19 mouse cellular contexts compared by ENCODE assay signal in the genomic region with DNA sequence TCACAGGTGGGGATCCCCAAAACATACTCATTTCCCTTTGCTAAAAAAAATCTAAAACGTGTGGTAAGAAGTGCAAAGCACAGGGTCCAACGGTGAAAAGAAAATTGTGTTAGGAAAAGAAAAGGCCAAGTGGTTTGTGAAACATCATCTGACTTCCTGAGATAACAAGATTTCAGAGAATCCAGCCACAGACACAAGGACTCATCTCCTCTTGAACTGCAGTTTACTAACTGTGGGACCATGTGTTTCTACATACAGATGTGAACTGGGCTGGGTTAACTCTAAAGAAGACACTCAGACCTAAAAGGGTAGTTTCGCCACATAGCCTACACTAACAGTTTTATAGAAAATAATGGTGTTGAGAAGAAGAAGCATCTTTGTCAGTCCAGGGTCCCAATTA.
DNase-seq lines count a peak whose midpoint lies in the region; ATAC-seq and TF ChIP-seq lines count a peak whose summit lies in the region.
"Had no signal": no experiment of that assay in that cellular context is flagged by ENCODE, and none has a peak within 500 bp of the region (broad histone marks: within the 10 kb centered on the region; RNA-seq: fewer than 3 reads in every experiment).

No protein-coding gene starts in this region.

- H3K4me3 ChIP-seq in G1E (ENCODE audit: low read depth, low read length): no peak overlapping the region
- H3K4me3 ChIP-seq in hindbrain, embryonic 11.5 days (ENCODE audit: low read depth, low read length): no peak overlapping the region
- H3K4me3 ChIP-seq: embryonic facial prominence, embryonic 13.5 days; forebrain, embryonic 12.5 days; heart, embryonic 12.5 days; hindbrain, embryonic 10.5 days; hindbrain, embryonic 15.5 days had no signal

- ATAC-seq in G1E (ENCODE audit: extremely low read depth, insufficient number of reproducible peaks, low FRiP score, poor library complexity, severe bottlenecking): peak; percentile 93
- ATAC-seq in megakaryocyte progenitor cell, adult 5-6 weeks (replicated peaks; ENCODE audit: poor library complexity): peak; percentile 65
- no peak for ATAC-seq in hindbrain, embryonic 11.5 days (ENCODE audit: low FRiP score)
- ATAC-seq: forebrain, embryonic 16.5 days had no signal

- no peaks in the 10 kb centered on the region for H3K9me3 ChIP-seq in G1E (replicated peaks)
- H3K9me3 ChIP-seq in hindbrain, embryonic 11.5 days (ENCODE audit: control insufficient read depth, low read length): no peaks in the 10 kb centered on the region
- H3K9me3 ChIP-seq: embryonic facial prominence, embryonic 13.5 days; forebrain, embryonic 12.5 days; heart, embryonic 12.5 days; hindbrain, embryonic 10.5 days; hindbrain, embryonic 15.5 days had no signal

- no peak overlapping the region for H3K4me2 ChIP-seq in hindbrain, embryonic 11.5 days (replicated peaks; ENCODE audit: low read depth, low read length)
- H3K4me2 ChIP-seq: embryonic facial prominence, embryonic 13.5 days; forebrain, embryonic 12.5 days; heart, embryonic 12.5 days; hindbrain, embryonic 15.5 days had no signal

- peaks cover 43% of the 10 kb centered on the region for H3K4me1 ChIP-seq in G1E (ENCODE audit: insufficient read depth, low read depth, low read length)
- H3K4me1 ChIP-seq in hindbrain, embryonic 11.5 days (replicated peaks; ENCODE audit: control insufficient read depth, insufficient read depth, low read length): no peaks in the 10 kb centered on the region
- H3K4me1 ChIP-seq: embryonic facial prominence, embryonic 13.5 days; forebrain, embryonic 12.5 days; heart, embryonic 12.5 days; hindbrain, embryonic 10.5 days; hindbrain, embryonic 15.5 days had no signal

- no peak overlapping the region for H3K9ac ChIP-seq in hindbrain, embryonic 11.5 days (ENCODE audit: low read depth, low read length)
- H3K9ac ChIP-seq: embryonic facial prominence, embryonic 13.5 days; forebrain, embryonic 12.5 days; heart, embryonic 12.5 days; hindbrain, embryonic 15.5 days had no signal

- no peak overlapping the region for H3K27ac ChIP-seq in hindbrain, embryonic 11.5 days (ENCODE audit: low read depth, low read length)
- H3K27ac ChIP-seq: embryonic facial prominence, embryonic 13.5 days; forebrain, embryonic 12.5 days; hindbrain, embryonic 10.5 days; hindbrain, embryonic 15.5 days had no signal

- H3K36me3 ChIP-seq in G1E (replicated peaks): peaks cover 59% of the 10 kb centered on the region
- H3K36me3 ChIP-seq in hindbrain, embryonic 11.5 days (ENCODE audit: control insufficient read depth, insufficient read depth, low read length): no peaks in the 10 kb centered on the region

- 89% methylated on average over 3 of the region's 3 CpGs for WGBS in hindbrain, embryonic 11.5 days

- H3K27me3 ChIP-seq in G1E (ENCODE audit: insufficient read depth, low read length): no peaks in the 10 kb centered on the region
- H3K27me3 ChIP-seq in hindbrain, embryonic 11.5 days (ENCODE audit: control insufficient read depth, insufficient read depth, low read length): no peaks in the 10 kb centered on the region
- H3K27me3 ChIP-seq: embryonic facial prominence, embryonic 13.5 days; forebrain, embryonic 12.5 days; heart, embryonic 12.5 days; hindbrain, embryonic 15.5 days had no signal

- no peak for TF ChIP-seq CTCF in G1E (IDR thresholded peaks at IDR 0.05; ENCODE audit: low read depth, low read length)

- DNase-seq in 416B (ENCODE audit: low read depth) (peak; percentile 94), G1E (ENCODE audit: low spot score) (peak; percentile 40)
- DNase-seq in c-Kit-positive CD71-positive TER-119-positive erythroid progenitor cells, embryonic 14.5 days (ENCODE audit: low spot score): peak; percentile 2
- no peak for DNase-seq in embryo, embryonic 9.5 days (ENCODE audit: extremely low spot score)
- DNase-seq in embryo, embryonic 10.5 days (ENCODE audit: low spot score): no peak
- no peak for DNase-seq in hindbrain, embryonic 11.5 days (ENCODE audit: low spot score)
- DNase-seq: adrenal gland, adult 8-10 months; adrenal gland, postnatal 36 days; cerebellum, adult 11-12 months; cerebellum, postnatal 10 days; gastrocnemius, postnatal 10 days; kidney, adult 11 months had no signal

Comparison
In these comparisons a context has a peak if more than half of its experiments do, and no peak if none do; other contexts are left out.
1. DNase-seq: peak in 416B (single experiment), G1E (single experiment) and c-Kit-positive CD71-positive TER-119-positive erythroid progenitor cells, embryonic 14.5 days (single experiment); none in embryo, embryonic 9.5 days (single experiment), embryo, embryonic 10.5 days (single experiment) and hindbrain, embryonic 11.5 days (single experiment).